Mouse (Mus musculus): ENCODE measurements around the gene Sstr1. TPM values are rescaled to one million over a fixed set of nuclear protein-coding genes. Genes with fewer than 3 reads are reported as not detected.

Gene Sstr1
- 11.7 TPM for polyA plus RNA-seq (2015; fragmentation: Illumina TruSeq; extraction: RNeasy Lipid Tissue Mini Kit (QIAGEN cat#74804); ENCODE audit: low read depth, low replicate concordance)

GRCm38 (mm10) chr12:58211163-58212071 lies at the start of gene Sstr1:
Gene Sstr1, plus strand, starts transcription at chr12:58211772.

Other genes starting within 250 kb of the Sstr1 start
- gene Clec14a, start 57.5 kb downstream of the Sstr1 start, polyA plus RNA-seq (2015; fragmentation: Illumina TruSeq; extraction: RNeasy Lipid Tissue Mini Kit (QIAGEN cat#74804); ENCODE audit: low read depth, low replicate concordance) = 2.1 TPM

Data from brain, adult 10 weeks (tissue).